Mouse (Mus musculus) urinary bladder, postnatal 25 days (tissue): ENCODE data around the gene Abhd17a.

ENCODE experiments used
- DNase-seq: peaks from one replicate; pipeline ENCODE4 v3.0.0; 2022; ENCODE audit warnings: low spot score

The Abhd17a gene

GRCm38 (mm10) chr10:80576351-80577194 lies 13.6 kb downstream of the Abhd17a start:
- DNase-seq, result peak; percentile 72

DNA sequence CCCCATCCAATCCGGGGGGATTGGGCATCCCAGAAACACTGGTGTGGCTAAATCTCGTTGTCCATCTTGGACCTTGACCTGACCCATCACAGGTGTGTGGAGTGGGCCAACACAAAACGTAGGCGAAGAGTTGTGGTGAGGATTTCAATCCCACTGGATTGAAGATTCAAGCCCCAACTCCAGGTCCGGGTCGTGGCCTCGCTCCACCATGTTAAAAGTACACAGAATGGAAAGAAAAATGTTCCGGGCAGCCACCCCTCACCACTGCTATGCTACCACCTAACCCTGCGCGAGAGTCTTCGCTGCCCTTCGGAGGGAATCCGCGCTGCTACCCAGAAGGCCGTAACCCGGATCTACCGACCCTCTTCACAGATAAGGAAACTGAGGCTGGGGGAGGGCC lies 14.2 kb downstream of the Abhd17a start:
- no peak for DNase-seq

DNA sequence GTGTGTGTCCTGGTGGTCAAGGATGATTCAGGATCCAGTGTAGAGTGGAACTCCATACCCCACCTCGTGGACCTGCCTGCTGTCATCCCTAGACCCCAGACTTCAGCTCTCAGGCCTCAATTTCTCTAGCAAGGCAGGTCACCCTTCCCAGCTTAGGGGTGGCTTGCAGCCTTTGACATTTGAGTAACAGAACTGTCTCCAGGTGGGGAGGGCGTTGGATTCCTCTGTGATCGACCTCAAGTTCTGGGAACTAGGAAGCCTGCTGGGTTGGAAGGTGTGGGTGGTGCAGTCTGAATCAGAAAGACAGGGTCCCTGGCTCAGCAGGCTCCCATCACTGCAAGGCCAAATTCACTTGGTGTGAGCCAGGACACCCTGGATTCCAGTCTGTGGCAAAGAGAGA lies 15.2 kb downstream of the Abhd17a start:
- DNase-seq, result no peak

- no peak for DNase-seq
These were observed 16.2 kb downstream of the Abhd17a start for GRCm38 (mm10) chr10:80573944-80574343.

GRCm38 (mm10) chr10:80572477-80572876 lies 17.7 kb downstream of the Abhd17a start:
- no peak for DNase-seq

DNA sequence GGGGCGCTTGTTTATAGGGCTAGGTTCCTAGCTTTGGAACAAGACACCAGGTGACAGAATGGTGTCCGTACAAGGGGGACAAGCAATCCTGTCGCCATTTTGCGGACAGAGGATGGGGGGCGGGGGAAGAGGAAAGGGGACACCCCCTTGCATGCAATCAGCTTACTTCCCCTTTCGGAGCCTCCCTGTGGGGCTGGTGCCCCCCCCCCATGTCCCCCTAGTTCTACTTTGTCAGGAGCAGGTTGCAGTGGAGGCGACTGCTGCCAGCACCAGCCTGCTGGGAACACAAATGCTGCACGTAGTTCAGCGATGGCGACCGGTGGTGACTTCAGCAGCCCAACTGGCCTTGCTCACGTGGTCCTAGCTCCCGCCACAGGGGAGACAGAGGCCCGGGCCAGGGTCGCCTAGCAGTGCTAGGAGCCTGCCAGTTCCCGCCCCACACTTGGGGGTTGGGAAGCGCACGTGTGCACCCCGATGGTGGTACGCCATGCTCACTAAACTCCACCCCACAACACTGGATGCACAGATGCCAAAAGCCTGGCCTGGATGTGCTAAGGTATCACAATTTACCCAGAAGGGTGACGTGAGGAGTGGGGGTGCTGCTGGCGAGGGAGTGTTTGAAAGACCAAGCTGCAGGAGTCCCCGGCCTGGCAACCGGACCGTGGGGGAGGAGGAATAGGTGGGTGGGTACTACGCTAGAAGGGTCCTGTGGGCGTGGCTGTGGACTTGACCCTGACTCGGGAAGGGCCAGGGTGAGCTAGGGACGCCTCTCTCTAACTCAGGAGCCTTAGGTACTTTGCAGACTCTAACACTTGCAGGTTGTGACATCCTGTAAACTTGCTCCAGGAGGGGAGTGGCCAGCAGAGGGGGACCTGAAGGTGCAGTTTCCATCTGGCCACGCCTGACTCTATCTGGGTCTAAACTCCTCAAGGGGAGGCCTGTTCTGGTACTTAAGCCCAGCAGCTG lies 19.0 kb downstream of the Abhd17a start:
- no peak for DNase-seq

DNA sequence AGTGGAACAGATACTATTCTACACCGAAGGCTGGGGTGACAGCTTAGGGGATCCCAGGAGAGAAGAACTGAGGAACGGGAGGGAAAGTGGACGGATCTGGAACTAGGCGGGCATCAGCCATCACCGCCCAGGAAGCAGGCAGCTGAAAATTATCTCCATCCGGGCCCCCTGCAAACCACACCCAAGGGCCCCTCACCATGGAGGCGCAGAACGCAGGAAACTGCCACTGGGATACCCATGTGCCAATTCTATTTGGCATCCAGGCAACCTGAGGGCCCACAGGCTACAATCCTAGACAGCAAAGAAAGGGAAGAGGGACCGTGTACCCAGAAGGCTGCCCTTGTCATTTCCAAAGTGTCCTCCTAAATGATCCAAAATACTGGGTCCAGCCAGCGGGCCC lies 19.7 kb downstream of the Abhd17a start:
- no peak for DNase-seq

DNA sequence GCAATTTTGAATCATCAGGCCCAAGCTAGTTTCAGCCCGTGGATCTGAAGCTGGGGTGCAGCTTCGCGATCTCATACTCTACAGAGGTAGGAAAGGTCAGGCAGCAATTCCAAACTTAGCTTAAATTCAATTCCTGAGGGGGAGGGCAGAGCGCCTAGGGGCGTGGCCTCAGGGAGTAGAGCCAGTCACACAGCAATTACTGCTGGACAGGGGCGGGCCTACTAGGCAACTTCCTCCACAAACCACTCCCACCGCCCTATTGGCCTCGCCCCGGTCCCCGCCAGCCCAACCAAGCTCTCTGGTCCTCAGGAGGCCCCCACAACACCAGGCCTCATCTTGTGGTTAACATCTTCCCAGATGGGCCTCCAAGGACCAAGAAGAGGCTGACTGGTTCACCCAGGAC lies 20.5 kb downstream of the Abhd17a start:
- peak; percentile 51 for DNase-seq

- DNase-seq, result no peak
These were observed 21.3 kb downstream of the Abhd17a start for GRCm38 (mm10) chr10:80568876-80569275.

DNA sequence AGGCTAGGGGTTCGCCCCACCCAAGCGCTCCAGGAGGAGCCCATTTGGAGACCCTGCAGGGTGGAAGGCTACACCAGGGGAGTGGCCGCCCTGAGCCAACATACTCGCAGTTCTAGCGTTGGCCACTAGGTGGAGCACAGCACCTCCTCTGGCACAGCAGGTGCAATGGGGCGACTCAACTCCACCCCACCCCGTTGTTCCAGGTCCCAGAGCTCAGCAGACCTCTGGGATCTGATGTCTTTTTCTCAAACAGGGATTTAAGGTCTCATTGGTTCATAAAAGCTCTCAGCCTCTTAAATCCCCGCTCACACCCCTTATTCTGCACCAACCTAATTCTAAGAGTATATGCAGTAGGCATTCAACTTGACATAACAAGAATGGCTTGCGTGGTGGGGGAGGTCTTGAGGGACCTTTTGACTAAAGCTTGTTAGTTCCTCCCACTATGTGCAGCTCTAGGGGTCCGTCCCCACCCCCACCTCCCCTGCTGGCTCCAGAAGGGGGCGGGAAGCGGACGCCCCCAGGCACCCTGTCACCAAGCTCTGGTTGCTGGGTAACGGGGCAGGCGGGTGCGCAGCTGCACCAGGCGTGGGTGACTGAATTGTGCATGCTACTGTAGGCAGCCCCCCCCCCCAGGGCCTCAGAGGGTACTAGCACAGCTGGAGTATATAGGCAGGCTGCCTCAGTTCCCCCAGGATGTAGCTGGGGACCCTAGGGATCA lies 23.6 kb downstream of the Abhd17a start:
- DNase-seq, result peak; percentile 85

DNA sequence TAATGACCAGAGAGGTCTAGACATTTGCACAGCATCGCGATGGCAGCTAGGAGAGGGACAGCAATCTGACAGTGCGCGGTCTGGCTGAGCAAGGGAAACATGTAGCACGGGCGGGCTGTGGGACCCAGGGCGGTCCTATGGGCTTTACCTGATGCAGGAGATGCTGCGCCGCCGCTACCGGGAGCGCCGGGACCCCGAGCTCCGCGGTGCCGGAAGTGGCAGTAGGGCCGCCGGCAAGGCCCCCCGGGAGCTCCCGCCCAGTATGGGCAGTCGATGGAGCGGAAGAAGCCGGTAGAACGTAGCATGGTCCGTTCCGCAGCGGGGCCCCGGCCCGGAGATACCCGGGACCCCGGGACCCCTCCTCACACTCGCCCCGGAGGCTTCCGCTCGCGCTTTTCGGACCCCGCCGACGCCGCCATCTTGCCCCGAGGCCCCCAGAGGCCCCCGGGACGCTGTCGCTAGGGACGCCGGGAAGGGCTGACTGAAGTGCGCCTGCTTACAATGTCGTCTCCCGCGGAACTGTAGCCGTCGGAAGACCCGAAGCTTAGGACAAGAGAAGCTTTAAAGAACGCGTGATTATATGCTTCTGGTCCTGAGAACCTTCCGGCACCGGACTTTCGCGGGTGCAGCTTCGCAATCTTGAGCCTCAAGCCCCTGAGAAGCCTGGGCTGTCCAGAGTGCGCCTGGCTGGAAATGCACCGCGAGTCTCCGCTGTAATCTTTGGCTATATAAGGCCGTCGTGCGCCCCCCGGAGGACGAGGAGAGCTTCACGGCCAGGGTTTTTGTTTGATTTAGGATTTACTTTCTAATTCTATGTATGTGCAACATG lies 28.8 kb downstream of the Abhd17a start, which contains the start of gene Rexo1:
Gene Rexo1, minus strand, starts transcription at position 445 of the 829 bp plus-strand sequence.
- peak; percentile 91 for DNase-seq

GRCm38 (mm10) chr10:80560621-80561020 lies 29.5 kb downstream of the Abhd17a start:
- no peak for DNase-seq

GRCm38 (mm10) chr10:80559431-80559830 lies 30.7 kb downstream of the Abhd17a start:
- DNase-seq, result no peak

DNA sequence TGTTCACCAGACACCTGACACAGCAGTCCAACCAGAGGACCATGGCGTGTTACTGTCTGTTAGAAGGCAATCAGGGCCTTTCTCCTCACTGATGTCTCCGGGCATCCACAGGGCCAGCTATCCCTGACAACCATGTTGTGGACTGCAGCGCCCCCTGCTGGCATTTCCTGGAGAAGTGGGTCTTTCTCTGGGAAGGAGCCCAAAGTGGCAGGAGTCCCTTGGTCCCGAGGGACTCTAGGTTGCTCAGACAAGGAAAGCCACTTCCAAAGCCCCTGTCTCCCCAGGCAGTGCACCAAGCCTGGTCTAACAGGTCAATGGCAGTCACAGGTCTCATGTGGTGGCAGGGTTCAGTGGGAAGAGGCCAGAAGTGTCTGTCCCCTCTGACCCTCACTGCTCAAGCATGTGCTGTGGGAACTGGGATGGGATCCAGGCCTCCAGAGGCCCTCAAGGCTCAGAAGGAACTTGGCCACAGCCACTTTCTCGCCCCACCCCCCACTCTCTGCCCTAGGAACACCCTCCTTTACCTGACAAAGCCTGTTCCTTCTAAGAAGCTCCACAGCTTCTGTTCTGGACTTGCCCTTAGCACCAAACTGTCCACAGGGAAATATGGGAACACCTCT lies 32.7 kb downstream of the Abhd17a start:
- peak; percentile 69 for DNase-seq

- DNase-seq, result no peak
These were observed 36.1 kb downstream of the Abhd17a start for GRCm38 (mm10) chr10:80553997-80554396.

DNA sequence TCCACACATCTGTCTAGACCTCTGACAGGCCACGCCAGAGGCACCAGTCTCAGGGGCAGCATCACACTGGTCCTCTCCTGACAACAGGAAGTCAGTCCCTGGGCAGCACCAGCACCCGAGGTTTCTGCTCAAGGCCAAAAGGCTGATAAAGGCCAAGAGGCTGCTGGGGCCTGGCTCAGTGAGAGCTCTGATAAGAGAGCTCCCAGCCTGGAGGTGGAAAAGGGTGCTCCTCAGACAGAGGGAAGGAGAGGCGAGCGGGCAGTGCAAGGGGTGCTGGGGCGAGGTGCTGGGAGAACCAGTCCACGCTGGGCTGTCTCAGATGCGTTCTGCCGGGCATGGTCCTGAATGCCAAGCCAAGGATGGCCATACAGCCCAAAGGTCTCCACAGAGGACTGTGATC lies 36.6 kb downstream of the Abhd17a start:
- no peak for DNase-seq

- DNase-seq, result no peak
These were observed 37.8 kb downstream of the Abhd17a start for GRCm38 (mm10) chr10:80552364-80552763.

- DNase-seq, result no peak
These were observed 40.9 kb downstream of the Abhd17a start for GRCm38 (mm10) chr10:80549279-80549678.

DNA sequence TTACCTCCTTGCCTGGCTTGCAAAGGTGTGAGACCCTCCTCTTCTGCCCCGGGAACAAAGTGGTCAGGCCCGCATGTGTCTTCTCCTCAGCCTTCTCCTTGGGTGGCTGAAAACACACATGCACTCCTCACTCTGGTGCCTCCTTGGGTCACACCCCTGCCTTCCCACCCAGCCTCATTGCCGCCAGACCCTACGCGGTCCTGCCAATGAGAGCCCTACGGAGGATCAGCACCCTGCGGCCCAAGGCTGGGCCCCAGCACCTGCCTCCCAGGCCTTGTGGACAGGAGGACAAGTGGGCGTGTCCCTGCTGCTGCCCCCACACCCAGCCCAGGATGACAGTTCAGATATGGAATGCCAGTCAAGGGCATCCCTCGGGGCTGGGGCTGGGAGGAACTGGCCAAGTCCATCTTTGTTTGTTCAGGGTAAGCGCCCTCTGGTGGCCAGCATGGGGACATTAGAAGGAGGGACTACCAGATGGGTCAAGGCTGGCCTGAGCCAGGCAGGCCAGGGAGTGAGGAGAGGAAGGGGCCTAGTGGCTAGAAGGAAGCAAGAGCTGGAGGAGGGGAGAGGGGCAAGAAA lies 41.6 kb downstream of the Abhd17a start:
- peak; percentile 60 for DNase-seq

- DNase-seq, result no peak
These were observed 42.6 kb downstream of the Abhd17a start for GRCm38 (mm10) chr10:80547539-80547938.
